Mouse (Mus musculus) frontal cortex, postnatal 14 days (tissue): ENCODE measurements at regions not wholly inside any gene's neighbourhood (a gene's known extent, or its start where the extent isn't known, plus 50 kb on each side); places are given as distances from the start of the nearest gene placed in this dataset.
A peak's percentile ranks its signal among the peaks of the same experiment; 100 is the strongest.

Experiments
- DNase-seq, 2 experiments: peaks; one replicate each; pipeline ENCODE4 v3.0.0; 2022; ENCODE audit warnings: low spot score in 2 of 2

DNA sequence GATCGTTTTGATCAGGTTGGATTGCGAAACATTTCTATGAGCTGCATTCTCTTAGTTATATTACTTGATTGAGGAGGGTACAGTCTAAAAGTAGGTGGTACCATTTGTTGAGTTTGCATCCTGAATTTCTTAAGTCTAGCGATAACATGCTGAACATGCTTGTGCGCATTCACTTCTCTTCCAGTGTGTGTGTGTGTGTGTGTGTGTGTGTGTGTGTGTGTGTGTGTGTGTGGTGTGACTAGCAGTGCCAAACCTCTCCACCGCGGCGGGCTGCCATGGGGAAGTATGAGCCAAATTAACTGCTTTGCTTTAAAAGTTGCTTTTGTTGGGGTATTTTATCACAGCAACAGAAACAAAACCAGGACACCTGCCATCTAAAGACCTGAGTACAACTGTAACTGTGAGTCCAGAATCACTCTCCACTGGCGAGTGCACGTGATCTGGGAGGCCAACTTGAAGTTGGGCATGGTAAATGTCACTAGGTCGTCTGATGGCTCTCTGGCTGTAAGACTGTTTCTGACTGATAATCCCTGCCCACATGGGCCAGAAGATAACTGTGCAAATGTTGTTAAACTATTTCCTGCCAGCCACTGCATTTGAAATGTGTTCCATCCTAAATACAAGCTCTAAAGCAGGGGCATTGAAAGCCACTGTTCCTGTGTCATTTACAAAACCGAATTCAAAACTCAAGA is 273.3 kb upstream of the Ppargc1a start:
- DNase-seq: no peak

DNA sequence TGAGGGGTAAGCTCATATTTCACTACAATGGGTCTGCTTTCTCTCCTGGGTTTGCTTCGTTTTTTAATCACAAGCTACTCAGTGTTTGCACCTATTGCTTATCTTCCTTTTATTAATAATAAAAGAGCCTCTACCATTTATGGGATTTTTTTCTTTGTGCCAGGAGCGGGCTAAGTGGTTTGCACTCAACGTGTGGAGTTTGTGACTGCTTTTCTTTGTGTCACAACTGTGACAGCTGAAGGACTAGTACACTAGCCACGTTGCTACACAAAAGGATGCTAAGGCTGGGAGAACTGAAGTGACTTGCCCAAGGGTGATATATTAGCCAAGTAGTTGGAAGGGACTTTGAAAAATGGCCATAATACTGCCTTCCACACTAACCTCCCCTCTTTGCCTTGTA is 271.8 kb upstream of the Ppargc1a start:
- no peak for DNase-seq

DNA sequence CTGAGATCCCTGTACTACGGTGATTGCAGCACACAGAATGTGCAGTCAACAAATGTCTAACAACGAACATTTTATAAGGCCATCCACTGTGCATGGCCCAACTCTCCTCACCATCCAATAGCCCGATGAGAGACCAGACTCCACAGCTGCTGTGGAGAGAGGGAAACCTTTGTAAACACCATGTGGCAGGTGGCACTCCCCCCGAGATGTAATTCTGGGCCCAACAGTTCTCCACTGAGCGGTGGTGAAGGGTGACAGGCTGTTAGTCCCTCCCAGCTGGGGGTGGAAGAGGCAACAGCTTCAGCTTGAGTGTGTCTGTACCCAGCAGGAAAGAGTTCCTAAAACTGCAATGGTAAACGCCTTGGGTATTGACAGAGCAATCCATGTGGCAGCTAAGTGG is 263.0 kb upstream of the Ppargc1a start:
- DNase-seq: no peak

DNA sequence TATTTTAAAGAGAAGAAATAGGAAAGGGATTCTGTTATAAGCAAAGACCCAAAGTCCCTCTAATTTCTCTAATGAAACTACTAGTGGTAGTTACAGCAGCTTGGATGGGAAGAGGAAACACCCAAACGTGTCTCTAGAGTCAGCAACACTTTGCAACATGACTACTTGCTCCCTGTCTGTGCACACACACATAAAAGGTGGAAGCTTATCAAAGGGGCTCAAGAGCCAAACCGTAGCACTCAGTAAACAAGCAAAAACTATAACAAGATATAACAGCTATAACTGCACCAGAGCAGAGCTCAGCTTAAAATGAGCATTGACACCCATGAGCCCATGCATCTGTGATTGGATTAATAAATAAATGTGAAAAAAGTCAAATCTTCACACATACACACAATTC is 262.5 kb upstream of the Ppargc1a start:
- no peak for DNase-seq

DNA sequence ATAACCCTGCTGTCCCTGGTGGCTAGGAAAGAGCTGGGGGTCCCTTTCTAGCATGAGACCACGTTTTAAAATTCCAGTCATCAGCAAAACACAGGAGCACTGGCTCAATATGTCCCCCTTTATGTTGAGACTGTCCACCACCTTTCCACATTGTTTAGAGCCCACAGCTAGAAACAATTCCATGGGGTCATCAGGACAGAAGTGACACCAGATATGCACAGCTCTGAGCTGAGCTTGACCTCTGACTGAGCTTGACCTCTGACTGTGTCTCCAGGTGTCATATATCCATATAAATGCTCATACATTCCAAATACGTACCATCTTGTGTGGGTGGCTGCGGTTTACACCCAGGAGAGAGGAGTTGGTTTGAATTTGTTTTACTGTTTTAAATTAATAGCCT is 262.1 kb upstream of the Ppargc1a start:
- DNase-seq: no peak

DNA sequence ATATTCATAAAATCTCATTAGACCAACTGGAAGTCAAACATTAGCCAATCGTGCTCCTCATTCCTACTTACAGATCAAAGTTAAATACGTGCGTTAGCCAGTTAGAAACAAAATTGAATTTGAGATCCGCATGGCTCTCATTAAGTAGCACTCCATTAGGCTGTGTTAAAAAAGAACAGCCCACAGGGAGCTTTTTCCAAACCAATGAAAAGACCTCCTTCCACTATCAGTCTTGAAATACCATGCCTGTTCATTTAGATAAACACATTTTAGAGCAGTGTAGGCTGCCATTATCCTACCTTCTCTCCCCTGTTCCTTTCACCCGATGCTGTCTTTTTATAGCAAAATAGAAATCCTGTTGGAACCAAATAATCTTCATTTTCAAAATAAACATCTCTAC is 261.5 kb upstream of the Ppargc1a start:
- DNase-seq: no peak

DNA sequence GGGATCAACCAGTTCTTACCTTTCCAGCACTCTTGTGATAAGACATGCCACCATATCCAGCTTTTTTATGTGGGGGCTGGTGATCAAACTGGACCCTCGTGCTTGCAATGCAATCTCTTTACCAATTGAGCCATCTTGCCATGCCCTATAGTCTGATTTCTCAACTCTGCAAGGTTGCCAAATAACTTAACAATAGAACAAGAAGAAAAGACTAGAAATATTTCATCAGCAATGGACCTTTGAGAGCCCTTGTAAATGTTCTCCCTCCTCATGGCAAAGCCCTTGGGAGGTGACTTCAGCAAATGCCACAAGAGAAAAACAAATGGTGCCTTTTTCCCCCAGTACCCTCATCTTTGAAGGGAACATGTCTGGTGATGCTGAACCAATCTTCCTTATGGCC is 258.7 kb upstream of the Ppargc1a start:
- DNase-seq: no peak

DNA sequence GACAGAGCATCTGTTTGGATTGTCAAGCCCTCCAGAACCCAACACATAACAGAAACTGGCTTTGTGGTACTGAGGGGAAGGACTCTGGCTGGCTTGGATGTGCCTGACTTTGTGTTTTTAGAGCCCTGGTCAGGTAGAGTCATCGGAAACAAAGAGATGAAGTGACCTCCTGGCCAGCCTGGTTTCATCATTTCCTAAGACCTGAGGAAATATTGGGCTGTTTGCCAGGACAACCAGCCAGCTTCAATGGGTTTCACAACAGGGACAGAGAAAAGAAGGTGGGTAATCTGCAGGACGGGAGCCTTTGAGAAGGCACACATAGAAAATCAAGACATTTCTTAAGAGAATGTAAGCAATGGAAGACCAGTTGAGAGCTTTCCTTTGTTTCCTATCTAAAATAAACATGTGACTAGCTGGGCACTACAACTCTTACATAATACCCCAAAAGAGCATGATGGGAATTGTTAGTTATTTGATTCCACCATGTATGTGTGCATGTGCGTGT is 258.1 kb upstream of the Ppargc1a start:
- DNase-seq: no peak

DNA sequence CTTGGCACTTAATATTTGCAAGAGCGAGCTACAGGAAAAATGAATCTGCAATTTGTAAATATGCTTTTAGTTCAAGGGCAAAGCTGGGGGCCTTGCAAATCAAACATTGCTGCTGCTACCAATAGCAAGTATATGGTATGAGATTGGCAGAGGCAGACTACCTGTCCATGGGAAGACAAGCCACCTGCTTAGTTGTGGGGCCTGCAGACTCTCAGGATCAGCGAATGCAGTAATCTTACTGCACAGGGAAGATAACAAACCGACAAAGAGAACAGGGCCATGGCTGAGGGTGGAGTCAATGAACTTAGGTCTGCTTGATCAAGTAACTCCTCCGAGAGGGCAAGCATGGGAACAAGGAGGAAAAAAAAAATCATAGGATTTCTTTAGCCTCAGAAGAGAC is 257.2 kb upstream of the Ppargc1a start:
- no peak for DNase-seq

DNA sequence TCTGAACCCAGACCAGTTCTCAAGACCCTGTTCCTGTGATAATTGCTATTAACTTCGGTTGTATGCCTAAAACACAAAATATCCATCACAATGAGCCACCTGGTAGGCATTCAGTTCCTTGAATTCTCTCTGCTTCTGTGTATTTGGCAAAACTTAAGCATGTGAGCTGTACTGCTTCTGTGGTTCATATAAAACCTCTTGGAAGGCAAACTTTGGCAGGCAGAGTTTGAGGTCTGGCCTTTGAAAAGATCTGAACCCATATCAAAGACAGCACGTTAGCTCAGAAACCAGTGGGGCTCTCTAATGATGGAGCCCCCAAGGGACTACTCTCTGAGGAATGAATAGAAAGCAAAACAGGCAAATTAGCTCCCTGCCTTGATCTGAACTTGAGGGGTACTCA is 256.1 kb upstream of the Ppargc1a start:
- no peak for DNase-seq

DNA sequence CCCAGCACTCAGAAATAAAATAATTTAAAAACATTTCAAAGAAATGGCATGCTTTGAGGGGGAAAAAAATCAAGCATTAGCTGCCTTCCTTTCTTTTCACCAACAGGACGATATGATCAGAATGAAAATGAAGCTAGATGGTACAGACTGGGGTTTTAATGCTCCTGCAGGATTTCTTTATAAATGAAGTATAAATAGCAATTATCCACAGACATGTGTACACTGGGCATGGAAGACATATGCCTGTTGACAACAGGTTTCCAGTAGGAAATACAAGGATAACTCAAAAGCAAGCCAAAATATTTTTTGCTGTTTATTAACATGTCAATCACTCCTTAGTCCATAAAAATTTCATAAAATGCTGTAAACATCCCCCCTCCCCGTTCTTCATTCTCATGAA is 248.7 kb upstream of the Ppargc1a start:
- no peak for DNase-seq

DNA sequence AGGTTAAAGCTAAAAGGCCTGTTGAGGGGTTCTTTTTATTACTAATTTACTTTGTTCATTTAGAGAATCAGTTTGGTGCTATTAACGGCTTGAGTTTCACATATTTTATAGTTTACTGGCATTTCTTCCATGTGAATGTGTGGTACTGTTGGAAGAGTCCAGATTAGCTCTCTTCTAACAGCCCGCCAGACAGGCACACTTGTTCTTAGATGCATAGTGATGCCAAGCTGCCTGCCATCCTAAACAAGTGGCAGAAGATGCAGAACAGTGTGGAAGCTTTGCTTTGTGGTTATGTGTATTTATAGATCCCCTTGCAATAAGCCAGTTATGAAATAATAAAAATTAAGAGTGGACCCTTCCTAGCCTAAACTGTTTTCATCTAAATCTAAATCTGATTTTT is 244.2 kb upstream of the Ppargc1a start:
- no peak for DNase-seq

DNA sequence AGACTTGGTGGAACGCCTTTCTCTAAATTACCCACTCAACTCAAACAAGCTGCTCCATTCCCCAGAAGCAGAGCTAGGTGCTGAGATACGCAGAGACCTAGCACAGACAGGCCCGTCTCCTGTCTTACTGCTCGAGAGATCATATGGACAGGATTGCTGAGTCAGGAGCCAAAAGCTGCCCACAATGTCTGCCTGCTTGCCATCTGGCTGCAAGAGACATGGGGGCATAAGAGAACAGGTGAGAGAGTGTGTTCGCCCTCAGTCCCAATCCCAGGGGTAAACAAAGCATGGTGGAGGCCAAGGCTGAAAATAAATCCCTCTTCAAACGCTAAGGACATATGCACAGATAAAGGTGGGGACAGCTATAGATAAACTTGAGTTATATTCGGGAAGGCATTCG is 234.0 kb upstream of the Ppargc1a start:
- DNase-seq: no peak

DNA sequence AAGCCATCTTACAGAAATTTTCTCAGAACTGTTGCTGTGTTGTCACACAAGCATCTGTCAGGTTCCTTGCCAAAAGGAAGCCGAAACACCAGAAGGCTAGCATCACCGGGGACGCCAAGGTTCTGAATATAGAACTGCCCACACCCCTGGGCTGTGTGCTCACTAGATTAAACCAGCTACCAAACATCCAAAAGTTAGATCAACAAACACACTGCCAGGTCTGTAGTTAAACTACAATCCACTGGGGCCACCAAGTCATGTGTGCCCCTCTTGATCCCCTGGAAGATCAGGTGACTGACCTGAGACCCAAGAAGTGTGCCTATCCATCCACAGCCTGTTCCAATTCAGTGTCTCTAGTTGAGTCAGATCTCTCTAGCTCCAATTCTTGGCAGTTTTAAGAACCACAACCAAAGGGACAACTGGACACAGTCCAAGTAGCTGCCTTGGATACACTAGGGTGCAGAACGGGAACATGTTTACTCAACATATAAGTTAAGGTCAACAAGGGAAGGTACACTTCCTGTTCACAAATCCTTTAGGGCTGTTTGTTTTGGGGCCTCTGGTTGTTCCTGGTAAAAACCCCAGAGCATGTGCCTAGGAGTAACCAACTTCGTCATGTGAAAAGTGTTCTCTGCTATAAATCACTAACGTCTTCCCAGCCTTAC is 232.0 kb upstream of the Ppargc1a start:
- DNase-seq: no peak

DNA sequence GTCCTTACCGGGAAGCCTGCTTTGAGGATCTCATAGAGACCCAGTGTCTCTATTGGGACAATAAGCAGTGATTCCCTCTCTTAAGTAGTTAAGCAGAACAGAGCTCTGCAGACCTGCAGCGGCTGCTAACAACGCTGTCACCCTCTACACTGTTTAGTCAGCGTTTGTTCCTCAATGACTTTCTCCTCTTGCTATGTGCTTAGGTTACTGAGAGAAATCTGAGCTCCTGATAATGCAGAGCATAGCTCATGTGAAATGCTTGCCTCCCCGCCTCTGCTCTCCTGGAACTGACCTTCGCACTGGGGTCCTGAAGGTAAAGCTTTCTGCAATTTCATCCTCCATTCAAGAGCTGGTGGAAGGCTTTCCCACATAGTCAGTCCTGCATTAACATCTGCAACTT is 226.6 kb upstream of the Ppargc1a start:
- DNase-seq: no peak

DNA sequence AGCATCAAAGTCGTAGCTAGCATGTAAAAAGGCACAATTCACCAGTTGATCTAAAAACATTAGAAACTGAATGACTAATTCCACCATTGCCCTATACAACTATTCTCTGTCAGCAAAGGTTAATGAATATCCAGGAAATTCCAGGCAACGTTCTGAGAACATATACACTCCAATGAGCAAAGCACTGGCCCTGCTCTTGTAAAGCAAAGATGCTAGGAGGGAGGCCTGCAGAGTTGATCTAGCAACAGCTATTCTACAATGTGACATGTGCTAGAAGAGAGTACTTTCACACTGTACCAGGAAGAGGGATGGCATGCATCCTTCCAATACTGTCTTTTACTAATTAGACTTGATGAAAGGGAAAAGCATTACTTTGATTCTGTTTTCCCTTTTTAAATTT is 225.4 kb upstream of the Ppargc1a start:
- DNase-seq: no peak

DNA sequence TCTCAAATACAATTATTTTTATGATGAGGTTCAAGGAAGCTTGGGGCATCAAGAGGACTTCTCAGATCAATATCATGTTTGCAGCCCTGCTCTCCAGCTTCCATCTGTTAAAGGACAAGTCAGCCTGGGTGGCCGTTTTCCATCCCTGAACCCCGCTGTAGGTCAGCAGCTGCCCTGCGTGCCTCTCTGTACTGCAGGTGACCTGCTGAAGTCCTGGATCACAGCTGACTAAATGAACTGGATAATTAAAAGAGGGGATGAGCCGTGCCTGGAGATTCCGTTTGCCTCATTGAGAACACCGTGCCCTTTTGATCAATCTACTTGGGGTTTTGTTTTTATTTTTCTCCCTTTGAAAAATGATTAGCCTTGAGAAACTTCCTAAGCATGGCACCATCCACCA is 221.2 kb upstream of the Ppargc1a start:
- no peak for DNase-seq

DNA sequence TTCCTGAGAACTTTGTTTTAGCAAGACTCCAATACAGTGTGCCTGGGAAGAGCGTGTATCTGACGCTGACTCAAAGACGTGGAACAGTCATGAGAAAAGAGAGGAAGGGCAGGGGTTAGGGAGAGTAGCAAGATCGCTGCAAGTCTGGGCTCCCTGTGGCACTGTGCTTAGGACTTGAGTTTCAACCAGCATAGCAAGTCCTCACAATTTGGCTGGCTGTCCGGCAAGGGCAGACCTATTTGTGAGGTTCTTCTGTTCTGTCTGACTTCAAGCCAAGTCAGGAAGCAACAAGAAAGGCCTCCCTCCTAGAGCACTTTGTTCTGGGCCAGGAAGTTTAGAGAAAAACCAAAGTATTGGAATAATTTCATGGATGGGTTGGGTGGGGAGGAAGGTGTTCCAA is 216.0 kb upstream of the Ppargc1a start:
- DNase-seq: peak in 1 of 2 experiments; percentile 22

DNA sequence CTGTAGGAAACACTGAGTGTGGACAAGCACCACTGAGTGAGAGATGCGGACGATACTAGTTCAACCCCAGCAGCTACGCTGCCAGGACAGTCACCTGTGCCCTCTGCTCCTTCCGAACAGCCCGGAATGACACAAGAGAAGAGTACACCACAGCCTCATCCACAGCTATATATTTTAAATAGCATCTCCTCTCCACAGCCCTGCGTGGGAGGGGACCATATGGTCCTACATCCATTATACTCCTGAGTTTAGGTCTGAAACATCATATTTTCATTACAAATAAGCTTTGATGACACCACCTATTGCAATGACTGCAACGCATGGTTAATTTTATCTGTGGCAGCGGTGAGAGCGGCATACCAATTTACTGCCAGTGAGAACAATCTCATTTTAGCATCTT is 215.6 kb upstream of the Ppargc1a start:
- DNase-seq: no peak

DNA sequence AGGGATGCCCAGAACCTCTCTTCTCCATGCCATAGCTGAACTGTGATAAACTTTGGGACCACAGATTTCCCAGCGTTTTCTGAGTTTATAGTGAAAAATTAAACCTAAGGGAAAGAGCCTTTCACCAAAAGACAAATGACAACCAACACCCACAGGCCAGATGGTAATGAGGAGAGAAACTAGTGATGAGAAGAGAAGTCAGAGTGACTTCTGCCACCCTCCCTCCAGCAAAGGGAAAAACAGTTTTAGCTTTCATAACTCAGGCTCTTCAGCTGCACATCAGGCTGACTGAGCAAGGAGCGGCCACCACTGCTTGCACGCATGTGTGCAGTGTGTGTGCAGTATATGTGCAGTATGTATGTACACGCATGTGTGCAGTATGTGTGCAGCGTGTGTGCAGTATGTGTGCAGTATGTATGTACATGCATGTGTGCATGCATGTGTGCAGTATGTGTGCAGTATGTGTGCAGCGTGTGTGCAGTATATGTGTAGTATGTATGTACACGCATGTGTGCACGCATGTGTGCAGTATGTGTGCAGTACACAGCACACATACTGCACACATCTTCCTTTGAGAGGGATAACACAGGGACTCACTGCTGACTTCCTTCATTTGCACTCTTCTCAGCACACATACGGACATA is 208.1 kb upstream of the Ppargc1a start:
- no peak for DNase-seq

DNA sequence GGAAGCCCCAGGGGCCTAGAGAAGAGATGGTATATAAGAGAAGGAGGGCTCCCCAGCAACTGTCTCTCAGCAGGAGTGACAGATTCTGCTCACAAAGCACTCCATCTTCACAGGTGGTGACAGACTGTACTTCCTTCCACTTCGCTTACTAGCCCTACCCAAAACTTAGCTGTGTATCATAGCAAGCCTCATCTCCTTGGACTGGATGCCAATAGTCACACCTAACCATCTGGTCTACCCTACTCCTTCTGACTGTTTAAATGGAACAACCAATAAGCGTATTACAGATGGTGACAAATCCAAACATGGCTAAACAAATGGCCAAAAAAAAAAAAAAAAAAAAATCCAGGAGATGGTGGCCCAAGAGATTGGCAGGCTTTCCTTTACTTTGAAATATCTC is 204.1 kb upstream of the Ppargc1a start:
- no peak for DNase-seq

DNA sequence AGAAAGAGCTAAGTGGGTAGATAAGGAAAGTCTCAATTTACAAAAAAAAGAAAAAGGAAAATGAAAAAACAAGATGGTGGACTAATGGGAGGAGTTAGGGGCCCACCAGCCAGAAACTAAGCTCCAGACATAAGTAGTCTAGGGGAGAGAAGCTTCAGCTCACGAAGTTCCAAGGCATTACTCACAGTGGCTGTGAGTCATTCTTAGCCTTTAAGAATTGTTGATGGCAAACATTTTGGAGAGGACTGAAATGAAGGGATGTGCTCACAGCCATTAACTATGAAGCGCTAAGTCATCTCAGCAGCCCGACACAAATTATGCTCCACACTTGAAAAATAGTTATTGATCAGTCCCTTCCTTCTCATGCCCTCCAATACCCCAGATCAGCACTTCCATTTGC is 198.6 kb upstream of the Ppargc1a start:
- DNase-seq: no peak

DNA sequence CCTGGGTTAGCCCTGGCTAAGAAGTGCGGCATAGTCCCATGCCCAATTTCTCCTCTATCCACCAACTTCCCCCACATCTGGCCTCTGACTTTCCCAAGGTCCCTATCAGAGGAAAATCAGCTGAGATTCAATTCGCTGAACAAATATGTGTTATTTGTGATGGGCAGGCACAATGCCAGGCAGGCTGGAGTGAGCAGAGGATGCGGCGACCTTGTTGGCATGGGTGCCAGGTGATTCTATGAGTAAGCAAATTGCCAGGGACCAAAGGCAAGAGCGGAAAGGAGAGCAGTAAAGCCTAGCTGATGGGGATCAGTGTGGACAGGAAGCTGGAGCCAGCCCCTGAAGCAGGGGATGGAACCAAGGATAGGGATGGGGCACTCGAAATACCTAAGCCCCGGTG is 196.9 kb upstream of the Ppargc1a start:
- no peak for DNase-seq
